Mouse (Mus musculus): ENCODE measurements around the gene B230219D22Rik.

B230219D22Rik gene

DNA sequence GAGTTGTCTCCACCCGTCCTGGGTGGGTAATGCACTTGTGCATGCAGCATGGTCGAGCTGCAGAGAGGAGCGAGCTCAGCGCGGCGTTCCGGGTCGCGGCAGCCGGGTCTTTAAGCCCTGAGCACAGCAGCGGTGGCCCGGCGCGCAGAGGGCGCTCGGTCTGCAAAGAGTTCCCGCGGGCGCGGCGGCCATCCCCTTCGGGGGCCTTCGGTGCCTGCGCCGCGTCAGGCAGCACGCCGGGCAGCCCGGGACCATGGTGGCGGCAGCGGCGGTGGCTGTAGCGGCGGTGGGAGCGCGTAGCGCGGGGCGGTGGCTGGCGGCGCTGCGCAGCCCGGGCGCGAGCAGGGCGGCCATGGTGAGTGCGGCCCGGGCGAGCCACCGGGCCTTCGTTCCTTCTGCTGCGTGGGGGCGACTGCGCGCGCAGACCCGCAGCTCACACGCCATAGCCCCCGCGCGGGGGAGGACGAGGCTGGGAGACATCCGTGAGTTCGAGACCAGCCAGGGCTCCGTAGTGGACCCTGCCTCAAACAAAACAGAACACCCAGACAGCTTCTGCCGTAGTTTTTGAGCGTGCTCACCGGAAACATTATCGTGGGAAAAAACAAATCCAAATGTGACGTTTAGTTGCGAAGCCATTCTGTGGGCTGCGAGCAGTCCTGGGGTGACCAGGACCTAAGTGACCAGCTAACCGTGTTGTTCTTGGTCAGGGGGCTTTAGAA, 34.4 kb downstream of the B230219D22Rik start, which contains the start of gene Pcbd2:
Pcbd2 (plus strand) TSS at position 249 of the 719 bp plus-strand sequence.
- peak; percentile 69 for DNase-seq (ENCODE audit: low read depth, low spot score)

DNA sequence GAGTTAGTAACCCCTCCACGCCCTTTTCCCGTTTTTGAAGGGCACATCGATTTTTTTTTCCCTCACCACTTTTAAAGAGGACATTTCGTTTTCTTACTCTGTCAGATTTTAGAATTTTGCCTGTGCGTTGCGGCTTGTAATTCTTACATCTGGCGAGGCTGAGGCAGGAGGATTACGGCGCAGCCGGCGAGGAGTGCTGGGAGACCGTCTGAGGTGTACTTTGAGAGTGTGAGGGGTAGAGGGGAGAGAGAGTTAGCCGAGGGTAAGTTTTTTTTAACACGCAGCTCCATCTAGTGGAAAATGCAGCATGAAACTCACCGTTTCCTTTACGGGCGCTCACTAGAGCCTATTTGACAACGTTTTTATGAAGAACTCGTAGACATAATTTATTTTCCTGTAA, 34.9 kb downstream of the B230219D22Rik start:
- peak; percentile 66 for DNase-seq (ENCODE audit: low read depth, low spot score)

DNA sequence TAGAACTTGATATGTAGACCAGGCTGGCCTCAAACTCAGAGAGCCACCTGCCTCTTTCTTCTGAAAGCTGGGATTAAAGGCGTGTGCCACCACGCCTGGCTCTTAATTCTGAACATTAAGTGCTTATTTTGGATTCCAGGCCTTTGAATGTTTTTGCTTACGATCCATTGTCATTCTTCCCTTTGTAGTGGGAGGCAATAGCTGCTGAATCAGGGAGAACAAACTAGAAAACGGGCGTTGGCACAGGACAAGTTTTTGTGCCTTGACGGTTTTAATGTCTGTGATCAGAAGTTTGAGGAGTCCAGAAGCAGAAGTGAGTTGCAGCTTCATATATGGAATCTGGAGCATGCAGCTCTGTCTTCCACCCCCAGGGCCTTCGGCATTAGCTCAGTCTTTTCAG, 37.8 kb downstream of the B230219D22Rik start:
- no peak for DNase-seq (ENCODE audit: low read depth, low spot score)

DNA sequence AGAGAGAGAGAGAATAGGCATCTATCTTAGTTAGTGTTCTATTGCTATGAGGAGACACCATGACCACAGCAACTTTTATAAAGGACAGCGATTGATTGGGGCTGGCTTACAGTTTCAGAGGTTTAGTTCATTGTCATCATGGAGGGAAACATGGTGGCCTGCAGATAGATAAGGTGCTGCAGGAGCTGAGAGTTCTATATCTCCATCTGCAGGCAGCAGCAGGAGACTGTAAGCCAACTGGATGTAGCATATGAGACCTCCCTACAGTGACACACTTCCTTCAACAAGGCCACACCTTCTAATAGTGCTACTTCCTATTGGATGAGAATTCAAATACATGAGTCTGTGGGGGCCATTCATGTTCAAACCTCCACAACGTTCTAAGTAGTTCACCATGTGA, 39.2 kb downstream of the B230219D22Rik start:
- DNase-seq (ENCODE audit: low read depth, low spot score), result no peak

DNA sequence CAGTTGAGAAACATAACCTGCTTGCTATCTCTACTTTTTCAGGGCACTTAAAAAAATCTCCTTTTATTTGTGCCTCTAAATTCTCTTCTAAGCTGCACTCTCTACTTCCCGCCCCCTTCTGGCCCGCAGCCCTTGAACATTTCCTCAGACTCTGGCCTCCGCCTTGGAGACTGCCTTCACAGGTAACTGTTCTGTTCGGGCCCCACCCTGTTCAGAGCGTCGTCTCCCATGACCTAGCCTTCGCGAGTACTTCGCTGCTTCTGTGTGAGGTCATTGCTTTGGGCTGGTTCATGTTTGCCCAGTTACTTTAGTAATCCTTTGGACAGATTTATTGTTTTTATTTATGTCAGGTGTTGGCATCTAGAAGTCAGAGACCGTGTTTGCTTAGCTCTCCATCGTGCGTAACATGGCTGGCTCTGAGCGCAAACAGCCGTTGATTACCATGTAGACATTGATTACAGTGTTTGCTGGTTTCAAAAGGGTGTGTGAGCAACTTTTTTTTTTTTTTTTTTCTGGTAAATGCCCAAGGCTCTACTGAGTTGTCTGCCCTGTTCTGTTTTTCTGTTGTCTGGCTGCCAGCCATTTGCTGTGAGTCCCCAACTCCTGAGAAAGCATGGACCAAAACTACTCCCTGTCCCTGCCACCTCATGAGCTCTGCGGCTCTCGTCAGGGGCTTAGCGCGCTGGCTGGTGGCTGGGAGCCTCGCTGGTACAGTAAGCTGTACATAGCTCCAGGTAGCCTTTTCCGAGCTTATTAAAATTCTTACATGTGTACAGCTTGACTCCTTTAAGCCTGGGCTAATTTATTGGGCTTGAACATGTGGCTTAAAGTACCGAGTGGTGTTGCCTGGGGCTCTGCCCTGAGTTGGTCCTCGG, 40.9 kb downstream of the B230219D22Rik start:
- no peak for DNase-seq (ENCODE audit: low read depth, low spot score)

DNA sequence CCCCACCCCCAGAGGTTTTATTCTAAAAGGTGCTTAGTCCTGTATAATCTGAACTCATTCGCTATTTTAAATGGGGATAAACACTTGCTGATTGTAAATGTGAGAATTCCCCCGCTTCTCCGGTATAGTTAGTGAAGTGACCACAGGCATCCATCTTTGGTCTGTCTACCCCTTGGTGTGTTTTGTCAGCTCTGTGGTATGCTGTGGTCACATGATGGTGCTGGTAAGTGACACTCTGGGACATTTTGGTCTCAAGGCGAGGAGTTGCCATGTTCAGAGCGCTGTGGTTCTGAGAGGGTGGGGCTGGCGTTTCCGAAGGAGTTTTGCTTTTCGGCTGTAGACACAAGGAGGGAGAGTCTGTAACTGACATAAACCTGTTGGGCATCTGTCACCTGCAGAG, 45.0 kb downstream of the B230219D22Rik start:
- no peak for DNase-seq (ENCODE audit: low read depth, low spot score)

DNA sequence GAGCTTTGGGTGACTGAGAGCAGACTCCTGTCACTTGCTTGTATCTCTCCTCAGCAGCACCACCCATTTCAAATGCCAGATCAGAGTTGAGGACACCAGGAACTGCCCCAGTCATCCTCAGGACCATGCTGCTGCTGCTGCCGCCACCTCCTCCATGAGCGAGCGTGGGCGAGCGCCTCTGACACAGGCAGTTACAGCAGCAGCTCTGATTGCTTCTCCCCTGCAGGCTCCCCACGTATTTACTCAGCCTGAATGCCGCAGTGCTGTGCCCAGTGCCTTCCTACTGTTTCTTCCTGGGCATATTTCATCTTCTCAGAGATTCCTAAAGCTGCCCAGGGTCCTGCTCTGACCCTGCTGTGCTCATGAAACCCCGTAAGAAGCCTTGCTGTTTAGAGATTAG, 49.4 kb downstream of the B230219D22Rik start:
- no peak for DNase-seq (ENCODE audit: low read depth, low spot score)
